Mouse (Mus musculus) 416B (cell line): ENCODE results near the gene Spata31d1a.
"Not testable (repeated sequence)": the region's sequence is repeated elsewhere in the genome, so short reads cannot be mapped to it uniquely, and the experiment has no call there.

Experiments
- DNase-seq: peaks from one replicate; pipeline ENCODE4 v3.0.0; 2011; ENCODE audit warnings: low read depth

Spata31d1a gene

GRCm38 (mm10) chr13:59710230-59710629, at the start of gene Spata31d1a:
TSS of gene Spata31d1a (minus strand) at chr13:59710330.
- no peak for DNase-seq

- DNase-seq: no peak
Measured at GRCm38 (mm10) chr13:59756906-59757305, 46.8 kb upstream of the Spata31d1a start.

GRCm38 (mm10) chr13:59750310-59750709, 40.2 kb upstream of the Spata31d1a start:
- no peak for DNase-seq

- DNase-seq: no peak
Measured at GRCm38 (mm10) chr13:59746711-59747110, 36.6 kb upstream of the Spata31d1a start, which contains the start of gene 1700014D04Rik. TSS of gene 1700014D04Rik (minus strand) at chr13:59746752.

- DNase-seq: peak; percentile 45
Measured at GRCm38 (mm10) chr13:59746164-59746563, 36.0 kb upstream of the Spata31d1a start.

- DNase-seq: peak; percentile 82
Measured at GRCm38 (mm10) chr13:59745462-59745861, 35.3 kb upstream of the Spata31d1a start.

- DNase-seq: peak; percentile 72
Measured at GRCm38 (mm10) chr13:59741697-59742096, 31.6 kb upstream of the Spata31d1a start.

GRCm38 (mm10) chr13:59741096-59741495, 31.0 kb upstream of the Spata31d1a start:
- DNase-seq: no peak

- no peak for DNase-seq
Measured at GRCm38 (mm10) chr13:59739397-59739796, 29.3 kb upstream of the Spata31d1a start.

- DNase-seq: no peak
Measured at GRCm38 (mm10) chr13:59738455-59738854, 28.3 kb upstream of the Spata31d1a start.

- DNase-seq: peak; percentile 90
Measured at GRCm38 (mm10) chr13:59735190-59735589, 25.1 kb upstream of the Spata31d1a start.

GRCm38 (mm10) chr13:59734347-59734746, 24.2 kb upstream of the Spata31d1a start:
- DNase-seq: peak; percentile 54

- peak; percentile 16 for DNase-seq
Measured at GRCm38 (mm10) chr13:59733936-59734335, 23.8 kb upstream of the Spata31d1a start.

- no peak for DNase-seq
Measured at GRCm38 (mm10) chr13:59731652-59732051, 21.5 kb upstream of the Spata31d1a start, which contains the start of gene Spata31d1d. TSS of gene Spata31d1d (minus strand) at chr13:59731752.

- peak; percentile 90 for DNase-seq
Measured at GRCm38 (mm10) chr13:59728378-59729093, 18.4 kb upstream of the Spata31d1a start.

GRCm38 (mm10) chr13:59726139-59726867, 16.2 kb upstream of the Spata31d1a start:
- DNase-seq: no peak

- not testable (repeated sequence) for DNase-seq
Measured at GRCm38 (mm10) chr13:59722089-59722488, 12.0 kb upstream of the Spata31d1a start.

- DNase-seq: no peak
Measured at GRCm38 (mm10) chr13:59719475-59719874, 9.3 kb upstream of the Spata31d1a start.

GRCm38 (mm10) chr13:59718857-59719440, 8.8 kb upstream of the Spata31d1a start:
- DNase-seq: not testable (repeated sequence)

- no peak for DNase-seq
Measured at GRCm38 (mm10) chr13:59713710-59714109, 3.6 kb upstream of the Spata31d1a start.

- DNase-seq: not testable (repeated sequence)
Measured at GRCm38 (mm10) chr13:59711984-59712383, 1.9 kb upstream of the Spata31d1a start, which contains the start of gene Spata31d1b. TSS of gene Spata31d1b (plus strand) at chr13:59712284.

- peak; percentile 75 for DNase-seq
Measured at GRCm38 (mm10) chr13:59704562-59704961, 5.6 kb downstream of the Spata31d1a start.

- DNase-seq: no peak
Measured at GRCm38 (mm10) chr13:59703514-59703913, 6.6 kb downstream of the Spata31d1a start.
